Mouse (Mus musculus): ENCODE results near the gene Kti12.

Kti12 gene

GRCm38 (mm10) chr4:108869730-108870374 is 22.3 kb downstream of the Kti12 start:
- peak; percentile 89 for DNase-seq

DNA sequence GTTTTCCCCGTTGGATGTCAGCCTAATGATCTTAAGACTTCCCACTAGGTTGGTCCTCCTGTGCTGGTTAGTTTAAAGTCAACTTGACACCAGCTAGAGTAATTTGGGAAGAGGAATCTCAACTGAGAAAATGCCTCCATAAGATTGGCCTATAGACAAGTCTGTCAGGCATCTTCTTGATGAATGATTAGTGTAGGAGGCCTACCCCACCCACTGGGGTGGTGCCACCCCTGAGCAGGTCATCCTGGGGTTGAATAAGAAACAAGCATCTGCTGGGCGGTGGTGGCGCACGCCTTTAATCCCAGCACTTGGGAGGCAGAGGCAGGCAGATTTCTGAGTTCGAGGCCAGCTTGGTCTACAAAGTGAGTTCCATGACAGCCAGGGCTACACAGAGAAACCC is 26.2 kb downstream of the Kti12 start:
- no peak for DNase-seq

GRCm38 (mm10) chr4:108877901-108878300 is 30.3 kb downstream of the Kti12 start:
- no peak for DNase-seq

DNA sequence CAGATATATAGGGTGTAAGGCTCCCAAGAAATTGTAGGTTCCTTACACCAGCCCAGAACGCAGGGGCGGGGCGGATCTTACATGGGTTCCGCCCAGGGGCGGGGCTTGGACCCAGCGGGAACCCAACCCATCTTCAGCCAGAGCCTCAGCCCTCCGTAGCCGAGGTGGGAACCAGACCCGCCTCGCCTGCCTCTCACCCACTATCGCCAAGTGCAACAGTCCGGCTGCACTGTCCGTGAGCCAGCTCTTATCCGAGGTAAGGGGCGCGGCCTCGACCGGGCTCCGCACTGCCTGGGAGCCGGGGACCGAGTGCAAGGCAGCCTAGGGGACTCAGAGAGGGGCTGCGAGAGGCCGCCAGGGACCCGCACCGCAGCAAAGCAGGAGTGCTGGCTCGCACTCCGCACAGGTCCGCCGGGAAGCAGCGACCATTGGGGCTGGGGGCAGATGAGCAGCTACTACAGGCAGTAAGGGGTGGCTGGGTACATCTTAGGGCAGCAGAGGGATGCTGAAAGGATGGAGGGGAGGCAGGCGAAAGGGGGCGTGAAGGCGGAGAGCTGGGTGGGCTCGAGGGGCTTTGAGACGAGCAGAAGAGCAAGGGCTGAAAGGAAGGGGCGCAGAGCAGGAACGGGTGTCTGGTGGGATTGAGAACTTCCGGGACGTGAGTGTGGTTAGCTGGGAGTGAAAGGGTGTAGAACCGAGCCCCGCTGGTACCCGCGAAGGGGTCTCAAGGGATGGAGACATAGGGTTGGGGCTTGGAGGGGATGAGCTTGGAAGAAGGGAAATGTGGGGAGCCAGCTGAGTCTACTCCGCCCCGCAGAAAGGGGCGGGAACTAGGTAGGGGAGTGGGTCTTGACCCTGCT is 31.6 kb downstream of the Kti12 start, which contains the start of gene Rab3b:
Rab3b (plus strand) TSS at position 101 of the 860 bp plus-strand sequence.
- peak; percentile 46 for DNase-seq

DNA sequence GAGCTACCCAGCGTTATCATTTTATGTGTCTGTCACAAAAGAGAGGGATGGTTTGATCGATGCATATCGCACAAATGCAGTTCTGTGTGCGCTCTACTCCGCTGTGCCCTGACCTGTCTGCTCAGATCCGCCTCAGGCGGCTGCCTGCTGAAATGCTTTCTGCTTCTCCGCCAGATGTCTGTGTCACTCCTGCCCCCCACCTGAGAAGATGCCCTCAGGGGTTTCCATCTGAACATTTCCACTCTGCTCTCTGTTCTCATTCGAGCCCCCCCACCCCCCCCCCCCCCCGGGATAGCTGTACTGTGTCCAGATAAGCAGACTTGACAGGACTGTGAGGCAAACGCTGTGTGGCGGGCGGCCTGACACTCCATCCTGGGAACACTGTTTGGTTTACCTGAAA is 36.2 kb downstream of the Kti12 start:
- no peak for DNase-seq

DNA sequence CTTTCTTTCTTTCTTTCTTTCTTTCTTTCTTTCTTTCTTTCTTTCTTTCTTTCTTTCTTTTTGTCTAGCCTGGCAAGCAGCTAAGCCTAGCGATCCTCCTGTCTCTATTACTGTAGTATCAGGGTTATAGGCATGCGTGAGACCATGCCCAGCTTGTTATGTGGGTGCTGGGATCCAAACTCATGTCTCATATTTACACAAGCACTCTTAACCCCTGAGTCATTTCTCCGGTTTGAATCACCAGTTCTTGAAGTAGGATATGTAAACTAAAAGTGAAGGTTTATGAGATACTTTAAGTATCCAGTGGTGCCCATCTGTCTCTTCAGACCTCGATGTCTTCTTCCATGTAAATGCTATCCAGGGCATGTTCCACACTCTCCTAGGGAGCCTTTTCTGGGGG is 39.9 kb downstream of the Kti12 start:
- DNase-seq: no peak

DNA sequence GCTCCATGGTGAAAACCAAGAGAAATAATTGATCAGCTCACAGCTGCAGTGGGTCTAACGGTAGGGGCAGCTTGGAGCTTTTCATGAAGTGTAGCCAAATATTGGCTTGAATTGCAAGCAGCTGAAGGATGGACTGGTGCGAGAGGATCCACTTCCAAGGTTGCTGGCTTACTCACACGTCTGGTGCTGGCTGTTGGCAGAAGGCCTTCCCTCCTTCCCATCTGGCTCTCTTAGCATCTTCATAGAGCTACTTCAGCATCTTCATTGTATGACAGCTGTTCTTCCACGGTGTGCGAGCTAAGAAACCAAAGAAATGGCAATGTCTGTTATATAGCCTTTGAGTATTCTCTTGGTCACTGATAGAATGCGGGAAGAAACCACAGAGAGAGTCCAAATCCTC is 43.3 kb downstream of the Kti12 start:
- peak; percentile 49 for DNase-seq
